Mouse (Mus musculus): Measurements from ENCODE around the gene Nt5c2.
A peak's percentile ranks its signal among the peaks of the same experiment; 100 is the strongest.

Gene Nt5c2

DNA sequence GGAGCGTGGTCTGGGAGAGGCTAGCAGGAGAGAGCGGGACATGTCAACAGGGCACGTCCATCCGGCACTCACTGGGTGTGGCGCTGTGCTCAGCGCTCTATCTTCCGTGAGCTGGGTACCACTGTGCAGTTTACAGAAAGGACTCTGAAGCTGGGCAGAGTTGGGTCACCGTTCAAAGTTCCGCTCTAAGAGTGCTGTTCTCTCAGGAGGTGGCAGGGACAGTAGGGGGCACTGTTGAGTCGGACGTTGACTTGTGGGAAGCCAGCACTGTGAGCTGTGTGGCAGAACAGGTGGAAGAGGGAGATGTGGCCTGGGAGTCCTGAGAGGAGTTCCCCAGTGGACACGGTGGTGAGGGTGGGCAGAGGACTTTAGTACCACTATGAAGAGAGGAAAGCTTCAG, 139.2 kb downstream of the Nt5c2 start:
- DNase-seq, result peak; percentile 92

GRCm38 (mm10) chr19:46873924-46874323, 141.0 kb downstream of the Nt5c2 start:
- no peak for DNase-seq

DNA sequence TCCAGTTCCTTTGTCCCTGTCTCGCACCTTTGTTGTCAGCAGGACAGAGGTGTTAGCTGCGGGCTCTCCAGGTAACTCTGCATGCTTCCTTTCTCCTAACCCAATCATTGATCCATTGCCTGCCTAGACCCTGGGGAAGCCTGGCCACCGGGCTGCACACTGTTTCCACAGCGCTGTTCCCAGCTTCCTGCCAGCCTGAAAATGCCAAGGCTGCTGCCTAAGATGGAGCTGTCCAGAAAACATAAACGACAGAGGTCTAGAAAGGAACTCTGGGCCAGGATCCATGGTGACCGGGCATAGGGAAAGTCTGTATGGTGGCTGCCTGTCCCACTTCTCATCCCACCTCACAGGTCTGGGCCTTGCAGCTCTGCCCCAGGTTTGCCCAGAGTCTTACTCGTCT, 143.3 kb downstream of the Nt5c2 start:
- DNase-seq, result no peak

DNA sequence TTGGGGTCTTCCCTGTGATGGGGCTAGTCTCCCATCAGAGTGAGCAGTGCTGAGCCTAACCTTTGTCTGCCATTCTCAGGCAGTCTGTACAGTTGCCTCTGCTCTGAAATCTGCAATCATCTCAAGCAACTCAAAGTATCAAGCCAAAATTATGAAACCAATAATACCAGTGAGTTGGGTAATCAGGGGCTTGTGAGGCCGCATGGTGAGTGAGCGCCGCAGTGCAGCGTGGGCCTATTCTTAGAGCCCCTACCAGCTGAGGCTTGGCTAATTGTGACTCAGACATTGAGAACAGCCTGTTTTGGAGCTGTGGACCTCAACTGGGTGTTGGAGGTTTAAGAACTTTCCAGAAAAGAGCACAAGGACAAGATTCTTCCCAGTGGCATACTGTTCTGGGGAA, 143.9 kb downstream of the Nt5c2 start:
- no peak for DNase-seq

DNA sequence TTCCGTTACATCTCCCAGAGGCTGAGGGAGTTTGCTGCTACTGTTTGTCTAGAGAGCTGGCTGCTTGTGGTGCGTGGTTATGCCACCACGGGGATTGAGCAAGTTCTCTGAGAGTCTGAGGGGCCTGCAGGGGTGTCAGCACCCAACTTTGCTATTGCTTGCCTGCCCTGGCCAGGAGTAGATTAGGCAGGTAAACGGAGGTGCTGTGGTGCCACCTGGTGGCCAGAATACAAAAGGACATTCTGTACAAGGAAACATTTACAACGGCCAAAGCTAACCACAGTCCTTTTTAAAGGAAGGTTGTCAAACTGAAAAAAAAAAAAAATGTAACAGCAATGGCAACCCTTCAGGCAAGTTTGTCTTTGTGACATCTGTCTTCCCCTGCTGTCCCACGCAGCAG, 145.4 kb downstream of the Nt5c2 start:
- peak; percentile 83 for DNase-seq

- peak; percentile 53 for DNase-seq
These were observed 145.9 kb downstream of the Nt5c2 start for GRCm38 (mm10) chr19:46869049-46869448.

DNA sequence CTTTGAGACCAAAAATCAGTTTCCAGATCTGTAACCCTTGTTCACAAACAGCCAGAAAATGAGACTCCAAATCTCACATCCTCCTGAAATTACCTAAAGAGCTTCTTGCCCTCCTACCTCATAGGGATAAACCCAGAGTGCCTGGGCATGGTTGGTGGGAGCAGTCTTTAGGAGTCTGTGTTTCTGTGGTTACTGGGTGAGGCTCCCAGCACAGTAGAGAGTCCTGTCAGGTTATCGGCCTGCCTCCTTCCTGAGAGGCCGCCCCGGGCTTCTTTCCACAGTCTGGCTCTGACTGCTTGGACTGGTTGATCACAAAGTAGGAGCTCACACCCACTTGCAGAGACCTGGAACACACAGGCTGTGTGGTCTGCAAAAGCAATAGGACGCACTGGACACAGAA, 149.6 kb downstream of the Nt5c2 start:
- no peak for DNase-seq

DNA sequence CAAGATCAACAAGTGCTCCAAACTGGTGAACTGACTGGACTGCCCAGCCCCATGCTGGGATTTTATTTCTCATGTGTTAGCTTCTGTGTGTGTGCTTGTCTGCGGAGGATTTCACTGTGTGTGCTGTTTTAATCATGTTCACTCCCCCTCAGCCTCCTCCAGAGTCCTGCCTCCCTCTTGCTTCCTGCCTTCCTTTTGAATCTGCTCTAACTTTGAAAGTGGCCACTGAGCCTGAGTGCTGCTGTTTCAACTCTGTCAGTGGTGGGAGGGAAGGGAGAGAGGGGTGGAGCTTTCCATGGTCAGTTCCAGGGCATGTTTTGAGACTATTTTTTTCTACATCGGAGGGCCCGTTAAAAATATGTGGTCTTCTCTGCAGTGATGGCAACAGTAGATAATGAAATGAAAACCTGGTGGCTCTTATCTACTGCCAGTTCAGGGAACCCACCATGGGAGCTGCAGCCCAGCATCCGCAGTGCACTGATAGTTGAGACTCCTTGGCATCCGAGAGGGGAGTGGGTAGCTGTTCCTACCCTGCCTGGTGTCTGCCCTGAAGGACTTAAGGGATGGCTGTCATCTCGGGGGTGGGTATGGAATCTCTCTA, 150.1 kb downstream of the Nt5c2 start:
- no peak for DNase-seq

DNA sequence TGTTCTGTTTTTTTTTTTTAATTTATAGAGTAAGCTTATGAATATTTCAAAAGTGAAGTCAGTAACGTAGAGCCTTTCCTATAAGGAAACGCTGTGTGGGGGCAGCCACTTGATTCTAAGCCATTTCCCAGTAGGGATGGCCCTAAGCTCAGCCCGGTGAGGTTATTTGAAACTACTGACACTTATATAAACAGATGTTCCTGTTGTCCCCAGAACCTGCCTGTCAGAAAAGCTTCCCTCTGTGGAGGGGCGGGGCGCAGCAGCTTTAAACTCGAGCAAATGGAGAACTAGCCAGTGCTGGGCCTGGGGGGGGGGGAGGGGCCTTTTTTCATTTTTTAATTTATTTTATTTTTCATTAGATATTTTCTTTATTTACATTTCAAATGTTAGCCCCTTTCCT, 150.9 kb downstream of the Nt5c2 start:
- DNase-seq, result no peak

DNA sequence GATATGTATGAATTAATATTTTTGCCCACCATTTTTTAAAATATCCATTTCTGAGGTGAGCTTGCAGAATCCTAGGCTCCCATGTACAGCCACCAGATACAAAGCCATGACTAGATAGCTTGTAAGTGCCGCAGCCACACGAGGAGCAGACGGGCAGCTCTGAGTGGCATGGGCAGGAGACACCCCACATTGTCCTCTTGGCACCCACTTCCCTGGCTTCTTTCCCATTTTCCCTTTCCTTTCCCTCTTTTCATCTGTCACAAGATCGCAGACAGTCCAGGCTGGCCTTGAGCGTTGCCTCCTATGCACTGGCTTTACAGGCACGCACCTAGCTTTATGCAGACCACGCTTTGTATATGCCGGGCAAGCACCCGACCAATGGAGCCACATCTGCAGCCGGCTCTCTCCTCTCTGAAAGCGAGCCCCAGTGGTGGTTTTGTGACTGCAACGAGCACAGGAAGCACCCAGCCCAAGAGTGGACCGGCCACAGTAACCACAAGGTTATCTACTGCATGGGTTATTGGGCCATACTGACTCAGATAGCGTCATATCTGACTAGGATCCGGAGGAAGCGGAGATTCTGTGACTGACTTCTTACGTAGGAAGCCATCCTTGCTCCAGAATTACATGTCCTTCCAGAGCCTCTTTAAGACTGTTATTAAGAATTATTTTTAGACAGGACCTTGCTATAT, 151.6 kb downstream of the Nt5c2 start:
- DNase-seq, result no peak

DNA sequence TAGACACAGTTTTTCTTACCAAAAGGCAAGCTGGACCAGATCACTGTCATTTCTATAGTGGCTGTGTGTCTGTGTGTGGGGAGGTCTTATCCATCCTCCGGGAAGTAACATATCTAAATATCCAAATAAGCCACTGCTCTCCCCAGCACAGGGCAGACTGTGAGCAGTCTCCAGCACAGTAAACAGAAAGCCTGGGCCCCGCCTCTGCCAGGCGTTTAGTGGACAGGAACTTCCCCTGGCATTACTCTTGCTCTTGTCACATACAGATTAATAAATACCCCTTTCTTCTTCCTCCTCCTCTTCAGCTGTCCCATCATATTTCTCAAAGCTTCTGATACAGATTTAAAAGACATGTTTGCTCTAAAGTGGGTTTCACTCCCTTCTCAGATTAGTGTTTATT, 152.4 kb downstream of the Nt5c2 start:
- DNase-seq, result no peak

DNA sequence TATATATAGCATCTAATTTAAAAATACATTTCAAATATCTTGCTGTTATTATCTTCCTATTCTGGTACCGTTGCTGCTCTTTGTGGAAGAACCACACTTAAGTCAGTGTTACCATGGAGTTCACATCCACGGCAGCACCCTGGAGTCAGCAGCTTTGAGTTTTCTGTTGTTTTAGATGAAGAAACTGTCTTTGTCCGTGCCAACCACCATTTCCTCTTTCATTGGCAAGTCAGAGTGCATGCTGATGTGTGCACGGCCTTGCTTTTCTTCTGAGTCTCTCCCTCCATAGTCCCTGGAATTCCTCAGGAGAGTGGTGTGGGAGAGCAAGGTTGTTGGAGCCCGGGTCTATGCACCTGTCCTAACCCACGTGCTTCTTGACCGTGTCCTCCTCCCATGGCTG, 156.8 kb downstream of the Nt5c2 start:
- DNase-seq, result no peak

DNA sequence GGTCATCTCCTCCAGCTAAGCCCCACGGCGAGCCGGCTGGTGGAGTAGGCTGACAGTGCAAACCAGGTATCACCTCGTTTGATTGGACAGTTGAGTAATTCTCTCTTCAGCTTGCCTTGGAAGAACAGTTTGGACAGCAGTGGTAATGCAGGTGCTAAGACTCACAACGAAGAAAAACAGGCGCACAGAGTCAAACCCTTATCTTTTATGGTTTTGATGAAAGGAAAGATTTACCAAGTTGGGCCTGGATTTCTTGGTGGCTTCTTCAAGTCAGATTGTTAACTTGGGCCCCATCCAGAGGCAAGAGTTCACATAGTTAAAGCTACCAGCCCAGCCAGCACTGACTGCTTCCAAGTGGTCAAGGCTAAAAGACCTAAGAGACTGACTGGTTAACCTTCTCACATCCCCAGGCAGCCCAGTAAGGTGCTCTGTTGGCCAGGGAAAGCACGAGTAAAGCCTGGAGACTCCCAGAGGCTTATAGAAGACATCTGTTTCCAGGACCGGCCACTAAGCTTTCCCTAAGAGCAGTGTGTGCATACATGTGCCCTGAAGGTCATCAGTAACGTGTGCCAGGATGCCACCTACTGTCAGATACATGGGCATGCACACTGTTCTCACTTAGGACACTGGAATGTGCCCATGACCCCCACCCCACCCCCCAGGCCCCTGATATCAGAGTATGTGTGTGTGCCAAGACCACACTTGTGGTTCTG, 157.5 kb downstream of the Nt5c2 start:
- DNase-seq, result peak; percentile 36

GRCm38 (mm10) chr19:46856780-46857179, 158.2 kb downstream of the Nt5c2 start:
- DNase-seq, result no peak

- DNase-seq, result no peak
These were observed 158.7 kb downstream of the Nt5c2 start for GRCm38 (mm10) chr19:46856232-46856631.

DNA sequence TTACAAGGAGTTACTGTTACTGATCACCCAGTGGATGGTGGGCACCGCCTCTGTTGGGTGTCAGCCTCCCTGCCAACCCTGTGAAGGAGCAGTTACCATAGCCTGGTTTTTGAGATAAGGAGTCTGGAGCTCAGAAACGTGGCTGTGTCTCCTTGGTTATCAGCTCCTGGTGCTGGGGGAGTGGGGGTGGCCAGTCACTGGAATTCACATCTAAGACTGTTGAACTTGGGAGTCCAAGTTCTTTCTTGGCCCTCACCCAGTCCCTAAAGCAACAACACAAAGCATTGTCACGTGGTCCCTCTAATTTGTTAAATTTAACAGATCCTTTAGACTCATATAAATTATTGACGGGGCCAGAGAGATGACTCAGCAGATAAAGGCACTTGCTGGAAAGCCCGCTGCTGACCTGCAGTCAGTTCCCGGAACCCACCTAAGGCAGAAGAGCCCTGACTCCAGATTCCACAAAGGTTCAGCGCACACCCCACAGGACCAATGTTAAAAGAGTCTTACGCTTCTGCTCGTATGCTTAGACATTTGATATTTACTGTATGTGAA, 165.4 kb downstream of the Nt5c2 start:
- no peak for DNase-seq

- DNase-seq, result no peak
These were observed 166.3 kb downstream of the Nt5c2 start for GRCm38 (mm10) chr19:46848381-46849268.

DNA sequence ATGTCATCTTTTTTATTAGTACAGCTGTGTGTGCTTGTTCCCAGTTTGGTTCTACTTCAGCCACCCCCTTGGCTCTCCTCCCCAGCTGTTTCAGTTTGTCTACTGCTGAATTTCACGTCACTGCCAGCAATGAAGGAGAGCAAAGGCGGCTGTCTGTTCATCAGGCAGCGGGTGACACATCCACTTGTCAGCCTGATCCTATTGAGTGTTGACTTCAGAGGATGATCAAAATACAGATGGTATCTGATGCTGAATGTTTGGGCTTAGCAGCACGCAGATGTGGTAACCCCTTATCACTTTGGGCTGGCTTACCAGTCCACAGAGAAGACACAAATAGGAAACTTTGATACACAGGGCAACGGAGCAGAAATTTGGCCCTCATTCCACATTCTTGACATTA, 168.5 kb downstream of the Nt5c2 start:
- no peak for DNase-seq

DNA sequence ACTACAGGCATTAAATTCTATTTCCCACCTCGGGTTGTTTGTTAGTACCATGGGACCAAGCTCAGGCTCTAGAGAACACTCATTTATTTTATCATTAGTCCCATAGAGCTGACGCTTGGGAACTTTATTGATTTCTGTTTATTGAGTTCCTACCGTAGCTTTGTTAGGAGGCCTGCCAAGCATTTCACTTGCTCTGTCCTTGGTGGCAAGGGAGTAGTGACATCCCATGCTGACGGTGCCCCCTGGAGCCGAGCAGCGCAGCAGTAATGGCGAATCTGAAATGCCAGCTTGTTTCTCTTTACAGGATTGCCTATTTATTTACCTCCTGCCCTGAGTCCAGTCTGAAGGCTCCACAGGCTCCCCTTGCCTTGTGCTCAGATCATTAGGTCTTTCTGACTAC, 168.9 kb downstream of the Nt5c2 start:
- DNase-seq, result no peak

DNA sequence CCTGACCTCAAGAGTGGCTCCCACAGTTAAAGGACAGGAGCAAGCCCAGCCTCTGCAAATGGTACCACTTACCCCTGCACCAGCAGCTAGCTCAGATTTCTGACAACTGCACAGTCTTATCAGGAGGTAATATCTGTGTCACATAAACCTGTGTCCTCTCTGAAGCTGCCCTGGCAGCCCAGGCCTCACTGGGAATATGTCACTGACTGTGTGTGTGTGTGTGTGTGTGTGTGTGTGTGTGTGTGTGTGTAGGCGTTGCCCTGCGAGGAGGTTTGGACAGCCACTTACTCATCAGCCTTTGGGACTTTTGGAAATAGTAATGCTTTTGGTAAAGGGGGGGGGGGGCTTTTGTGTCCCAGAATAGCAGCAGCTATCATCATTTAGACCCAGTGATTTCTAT, 171.9 kb downstream of the Nt5c2 start:
- DNase-seq, result no peak

- no peak for DNase-seq
These were observed 173.9 kb downstream of the Nt5c2 start for GRCm38 (mm10) chr19:46841016-46841415.

DNA sequence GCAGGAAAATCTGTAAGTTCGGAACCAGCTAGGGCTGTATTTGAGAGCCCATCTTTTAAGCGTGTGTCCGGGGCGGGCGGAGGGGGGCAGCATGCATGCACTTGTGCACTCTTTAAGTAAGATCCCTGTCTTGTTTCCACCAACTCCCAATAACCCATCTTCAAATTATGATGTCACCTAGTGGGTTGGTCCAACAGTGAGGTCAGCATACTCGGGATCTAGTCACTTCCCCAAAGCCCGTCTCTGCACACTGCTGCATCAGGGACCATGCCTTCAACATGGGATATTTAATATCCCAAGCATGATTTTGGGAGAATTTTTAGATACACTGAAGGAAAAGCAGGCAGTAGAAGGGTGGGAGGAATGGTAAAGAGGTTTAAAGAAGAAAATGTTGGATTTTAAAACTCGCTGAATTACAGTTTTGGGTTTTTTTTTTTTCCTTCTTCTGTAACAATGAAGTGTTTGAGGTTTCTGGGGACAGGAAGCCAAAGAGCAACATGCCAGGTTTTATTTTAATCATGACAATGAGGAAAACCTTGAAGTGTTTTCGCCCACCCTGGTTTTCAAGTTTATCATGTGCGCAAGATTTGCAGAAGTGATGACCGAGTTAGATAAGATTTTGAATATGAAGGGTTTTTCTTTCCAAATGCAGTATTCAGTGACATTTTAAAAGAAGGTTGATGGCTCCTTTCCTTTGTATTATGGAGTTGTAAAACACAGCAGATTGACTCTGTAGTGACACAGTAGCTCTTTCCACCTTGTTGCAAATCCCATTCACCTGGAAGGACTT, 177.5 kb downstream of the Nt5c2 start:
- DNase-seq, result no peak
